ENCODE assay signal across 25 mouse cellular contexts in genomic region chr4:102186888-102187287, GRCm38 (mm10).
DNase-seq lines count a peak whose midpoint lies in the region; ATAC-seq lines count a peak whose summit lies in the region.
"Had no signal": no experiment of that assay in that cellular context is flagged by ENCODE, and none has a peak within 500 bp of the region (broad histone marks: within the 10 kb centered on the region; RNA-seq: fewer than 3 reads in every experiment).

No protein-coding gene starts in this region.

- H3K36me3 ChIP-seq in hindbrain, embryonic 11.5 days (ENCODE audit: control insufficient read depth, insufficient read depth, low read length) = no peaks in the 10 kb centered on the region
- H3K36me3 ChIP-seq in hindbrain, embryonic 10.5 days = no peaks in the 10 kb centered on the region
- no peaks in the 10 kb centered on the region for H3K36me3 ChIP-seq in forebrain, embryonic 16.5 days (ENCODE audit: control insufficient read depth, insufficient read depth)
- no peaks in the 10 kb centered on the region for H3K36me3 ChIP-seq in midbrain, embryonic 14.5 days (ENCODE audit: control insufficient read depth, insufficient read depth, low read length)
- no peaks in the 10 kb centered on the region for H3K36me3 ChIP-seq in heart, embryonic 10.5 days
- H3K36me3 ChIP-seq: embryonic facial prominence, embryonic 12.5 days; hindbrain, embryonic 15.5 days; intestine, embryonic 15.5 days; neural tube, embryonic 13.5 days had no signal

- peak; percentile 35; the same call in 1 of the 2 replicates for ATAC-seq in hindbrain, embryonic 11.5 days (ENCODE audit: low FRiP score)
- ATAC-seq in forebrain, embryonic 16.5 days = peak; percentile 89
- peak; percentile 62; the same call in 1 of the 2 replicates for ATAC-seq in midbrain, embryonic 14.5 days (ENCODE audit: low FRiP score, low TSS enrichment)
- ATAC-seq: intestine, embryonic 15.5 days had no signal

- no peak overlapping the region for H3K4me2 ChIP-seq in hindbrain, embryonic 11.5 days (replicated peaks; ENCODE audit: low read depth, low read length)
- H3K4me2 ChIP-seq in forebrain, embryonic 16.5 days (ENCODE audit: low read length) = no peak overlapping the region
- H3K4me2 ChIP-seq in midbrain, embryonic 14.5 days (ENCODE audit: low read length) = 0 out of 2 replicates have a peak overlapping the region, but pooled peaks have one; percentile 10
- H3K4me2 ChIP-seq: embryonic facial prominence, embryonic 12.5 days; hindbrain, embryonic 15.5 days; intestine, embryonic 15.5 days; neural tube, embryonic 13.5 days had no signal

- no peak overlapping the region for H3K9ac ChIP-seq in hindbrain, embryonic 11.5 days (ENCODE audit: low read depth, low read length)
- no peak overlapping the region for H3K9ac ChIP-seq in forebrain, embryonic 16.5 days (replicated peaks; ENCODE audit: low read depth, low read length)
- H3K9ac ChIP-seq in midbrain, embryonic 14.5 days (replicated peaks; ENCODE audit: low read length) = no peak overlapping the region
- H3K9ac ChIP-seq: embryonic facial prominence, embryonic 12.5 days; hindbrain, embryonic 15.5 days; intestine, embryonic 15.5 days; liver, embryonic 14.5 days; neural tube, embryonic 13.5 days had no signal

- no peaks in the 10 kb centered on the region for H3K9me3 ChIP-seq in hindbrain, embryonic 11.5 days (ENCODE audit: control insufficient read depth, low read length)
- H3K9me3 ChIP-seq in hindbrain, embryonic 10.5 days = no peaks in the 10 kb centered on the region
- no peaks in the 10 kb centered on the region for H3K9me3 ChIP-seq in forebrain, embryonic 16.5 days (ENCODE audit: control insufficient read depth, low read length)
- no peaks in the 10 kb centered on the region for H3K9me3 ChIP-seq in midbrain, embryonic 14.5 days (ENCODE audit: control insufficient read depth, low read length)
- H3K9me3 ChIP-seq in heart, embryonic 10.5 days = no peaks in the 10 kb centered on the region
- H3K9me3 ChIP-seq: embryonic facial prominence, embryonic 12.5 days; hindbrain, embryonic 15.5 days; intestine, embryonic 15.5 days; neural tube, embryonic 13.5 days had no signal

- no peaks in the 10 kb centered on the region for H3K4me1 ChIP-seq in hindbrain, embryonic 11.5 days (replicated peaks; ENCODE audit: control insufficient read depth, insufficient read depth, low read length)
- H3K4me1 ChIP-seq in hindbrain, embryonic 10.5 days (replicated peaks) = no peaks in the 10 kb centered on the region
- H3K4me1 ChIP-seq in forebrain, embryonic 16.5 days (replicated peaks; ENCODE audit: control insufficient read depth, insufficient read depth, low read length) = no peaks in the 10 kb centered on the region
- H3K4me1 ChIP-seq in midbrain, embryonic 14.5 days (ENCODE audit: control insufficient read depth, insufficient read depth, low read length) = peaks cover 8% of the 10 kb centered on the region
- H3K4me1 ChIP-seq in heart, embryonic 10.5 days = no peaks in the 10 kb centered on the region
- H3K4me1 ChIP-seq: embryonic facial prominence, embryonic 12.5 days; hindbrain, embryonic 15.5 days; intestine, embryonic 15.5 days had no signal

- no peak overlapping the region for H3K27ac ChIP-seq in hindbrain, embryonic 11.5 days (ENCODE audit: low read depth, low read length)
- H3K27ac ChIP-seq in hindbrain, embryonic 10.5 days = no peak overlapping the region
- no peak overlapping the region for H3K27ac ChIP-seq in forebrain, embryonic 16.5 days (ENCODE audit: low read length)
- H3K27ac ChIP-seq in midbrain, embryonic 14.5 days (replicated peaks; ENCODE audit: low read depth, low read length) = 0 out of 2 replicates have a peak overlapping the region, but pooled peaks have one; percentile 20
- H3K27ac ChIP-seq in heart, embryonic 10.5 days = no peak overlapping the region
- H3K27ac ChIP-seq: embryonic facial prominence, embryonic 12.5 days; hindbrain, embryonic 15.5 days; intestine, embryonic 15.5 days; liver, embryonic 14.5 days; neural tube, embryonic 13.5 days had no signal

- 78% methylated on average over 5 of the region's 5 CpGs for WGBS in hindbrain, embryonic 11.5 days
- 81% methylated on average over 5 of the region's 5 CpGs for WGBS in hindbrain, embryonic 10.5 days
- WGBS in forebrain, embryonic 16.5 days = 52% methylated on average over 5 of the region's 5 CpGs
- 44% methylated on average over 5 of the region's 5 CpGs for WGBS in midbrain, embryonic 14.5 days
- WGBS in heart, embryonic 10.5 days = 85% methylated on average over 5 of the region's 5 CpGs

- no peak for DNase-seq in hindbrain, embryonic 11.5 days (ENCODE audit: low spot score)
- no peak for DNase-seq in hindbrain, embryonic 10.5 days (ENCODE audit: low spot score)
- DNase-seq in brain, adult 2 months (ENCODE audit: low read depth, low spot score) = peak; percentile 37
- peak; percentile 55 for DNase-seq in midbrain, embryonic 14.5 days
- DNase-seq in kidney, adult 18-20 months = no peak
- DNase-seq in ovary, postnatal 14 days (ENCODE audit: low spot score) = no peak
- no peak for DNase-seq in heart, embryonic 10.5 days (ENCODE audit: low spot score)
- DNase-seq: adrenal gland, adult 2 months; cerebellum, adult 11 months; cerebellum, adult 9-11 months; embryo, embryonic 11 days; heart, postnatal 14 days; kidney, adult 8-10 months; kidney, postnatal 10 days; layer of hippocampus, adult 9-11 months; liver; lung, adult 2 months; right cerebral cortex, postnatal 14 days; thymus, postnatal 4 days had no signal

- no peaks in the 10 kb centered on the region for H3K27me3 ChIP-seq in hindbrain, embryonic 11.5 days (ENCODE audit: control insufficient read depth, insufficient read depth, low read length)
- H3K27me3 ChIP-seq in hindbrain, embryonic 10.5 days (ENCODE audit: insufficient read depth, poor library complexity, severe bottlenecking) = no peaks in the 10 kb centered on the region
- no peaks in the 10 kb centered on the region for H3K27me3 ChIP-seq in forebrain, embryonic 16.5 days (replicated peaks; ENCODE audit: control insufficient read depth, insufficient read depth, low read length)
- H3K27me3 ChIP-seq in midbrain, embryonic 14.5 days (ENCODE audit: control insufficient read depth, insufficient read depth, low read length) = no peaks in the 10 kb centered on the region
- H3K27me3 ChIP-seq in heart, embryonic 10.5 days (ENCODE audit: insufficient read depth, poor library complexity, severe bottlenecking) = peaks cover 7% of the 10 kb centered on the region; the same call in 1 of the 2 replicates
- H3K27me3 ChIP-seq: embryonic facial prominence, embryonic 12.5 days; hindbrain, embryonic 15.5 days; intestine, embryonic 15.5 days; neural tube, embryonic 13.5 days had no signal

- H3K4me3 ChIP-seq in hindbrain, embryonic 11.5 days (ENCODE audit: low read depth, low read length) = no peak overlapping the region
- no peak overlapping the region for H3K4me3 ChIP-seq in hindbrain, embryonic 10.5 days
- H3K4me3 ChIP-seq in forebrain, embryonic 16.5 days (replicated peaks; ENCODE audit: low read length) = no peak overlapping the region
- H3K4me3 ChIP-seq in midbrain, embryonic 14.5 days (replicated peaks; ENCODE audit: low read depth, low read length) = no peak overlapping the region
- no peak overlapping the region for H3K4me3 ChIP-seq in heart, embryonic 10.5 days
- H3K4me3 ChIP-seq: embryonic facial prominence, embryonic 12.5 days; hindbrain, embryonic 15.5 days; intestine, embryonic 15.5 days; neural tube, embryonic 13.5 days had no signal

Comparison
In these comparisons a context has a peak if more than half of its experiments do, and no peak if none do; other contexts are left out.
1. ATAC-seq: peak in every context shown above with its lines; median percentile 89 in forebrain, embryonic 16.5 days; 62 in midbrain, embryonic 14.5 days; 35 in hindbrain, embryonic 11.5 days.
2. DNase-seq: peak in brain, adult 2 months (single experiment) and midbrain, embryonic 14.5 days (single experiment); none in hindbrain, embryonic 11.5 days (single experiment), hindbrain, embryonic 10.5 days (single experiment), kidney, adult 18-20 months (single experiment), ovary, postnatal 14 days (single experiment) and heart, embryonic 10.5 days (single experiment).